Mouse (Mus musculus) embryonic fibroblast, embryonic 13.5 days (primary cell): ENCODE measurements around the gene Cd79a. TPM values are rescaled to one million over a fixed set of nuclear protein-coding genes. Genes with fewer than 3 reads are reported as not detected.

ENCODE experiments used
- H3K27ac ChIP-seq: 2 replicates; pipeline ENCODE4 v1.5.1; 2012; ENCODE audit warnings: low read length, control low read depth, inconsistent platforms; ENCODE audit not compliant: insufficient read depth
- H3K4me1 ChIP-seq: 2 replicates; pipeline ENCODE4 v1.6.1; 2011; ENCODE audit warnings: low read length; ENCODE audit not compliant: control insufficient read depth, insufficient read depth
- H3K4me3 ChIP-seq: 2 replicates; pipeline ENCODE4 v1.5.1; 2011; ENCODE audit warnings: mild to moderate bottlenecking, control low read depth, low read length; ENCODE audit not compliant: insufficient read depth
- CTCF ChIP-seq: IDR thresholded peaks from 2 replicates; pipeline ENCODE4 v1.5.1; 2011; ENCODE audit warnings: mild to moderate bottlenecking, control low read depth, low read length, moderate library complexity, borderline replicate concordance; ENCODE audit not compliant: insufficient read depth
- POLR2A ChIP-seq: IDR thresholded peaks from 2 replicates; pipeline ENCODE4 v1.6.1; 2011; ENCODE audit warnings: low read depth, mild to moderate bottlenecking, control low read depth, low read length, moderate library complexity
- polyA plus RNA-seq: library from polyadenylated mRNA; stranded (reverse); fragments of >200 nt; gene quantifications from 2 replicates; pipeline ENCODE4 v1.2.4, GENCODE M21; 2011; ENCODE audit warnings: low read depth; ENCODE audit not compliant: missing spikeins, insufficient read length

The Cd79a gene
- polyA plus RNA-seq, 1 experiment = not detected

- Histone ChIP-seq H3K4me1 (no peaks in the 10 kb centered on the region), H3K4me3 (no peak overlapping the region), H3K27ac (no peak overlapping the region)
- TF ChIP-seq CTCF (peak; percentile 75), POLR2A (no peak)
Observed at GRCm38 (mm10) chr7:24949958-24950623, 52.9 kb downstream of the Cd79a start.

Other genes starting within 250 kb of the Cd79a start
- gene Tex101, start 220.7 kb upstream of the Cd79a start, polyA plus RNA-seq = not detected in 2 replicates
- gene BC049730, start 188.1 kb upstream of the Cd79a start, polyA plus RNA-seq = not detected in 2 replicates
- not detected in 2 replicates for gene Gm4763, start 170.5 kb upstream of the Cd79a start, polyA plus RNA-seq
- gene Cd177, start 137.1 kb upstream of the Cd79a start, polyA plus RNA-seq = not detected in 2 replicates
- gene Ceacam10, start 120.2 kb upstream of the Cd79a start, polyA plus RNA-seq = not detected in 2 replicates
- 9.9 and 35.2 TPM in 2 replicates for gene Gm9844, start 35.2 kb upstream of the Cd79a start, polyA plus RNA-seq
- gene Lypd4, start 27.4 kb upstream of the Cd79a start, polyA plus RNA-seq = not detected in 2 replicates
- gene Dmrtc2, start 27.3 kb upstream of the Cd79a start, polyA plus RNA-seq = not detected in 2 replicates
- 1,421 and 1,560 TPM in 2 replicates for gene Rps19, start 13.0 kb upstream of the Cd79a start, polyA plus RNA-seq
- 65.6 and 68.7 TPM in 2 replicates for gene Arhgef1, start 5.5 kb downstream of the Cd79a start, polyA plus RNA-seq
- not detected in 2 replicates for gene Gm4881, start 47.1 kb downstream of the Cd79a start, polyA plus RNA-seq
- 105 and 117 TPM in 2 replicates for gene Rabac1, start 75.4 kb downstream of the Cd79a start, polyA plus RNA-seq
- 0.19 and 0.35 TPM in 2 replicates for gene Atp1a3, start 108.6 kb downstream of the Cd79a start, polyA plus RNA-seq
- 31.6 and 45.3 TPM in 2 replicates for gene Grik5, start 175.0 kb downstream of the Cd79a start, polyA plus RNA-seq
- gene Zfp574, start 175.2 kb downstream of the Cd79a start, polyA plus RNA-seq = 10.3 and 11.0 TPM in 2 replicates